Mouse (Mus musculus) midbrain, embryonic 13.5 days (tissue): ENCODE results near the gene Ipcef1. TPM values are rescaled to one million over a fixed set of nuclear protein-coding genes. Genes with fewer than 3 reads are reported as not detected.

ENCODE experiments used
- ATAC-seq: fragments of 200-750 bp; cut with Nextera tagmentation; 2 replicates; pipeline ENCODE4 v1.8.0; 2017; ENCODE audit warnings: mild to moderate bottlenecking, moderate TSS enrichment, moderate library complexity
- H3K27ac ChIP-seq: fragments of 300-500 bp; sonication (generic); 2 replicates; pipeline ENCODE4 v1.5.1; 2015; ENCODE audit warnings: inconsistent platforms, mild to moderate bottlenecking, moderate library complexity
- H3K27me3 ChIP-seq: fragments of 300-500 bp; sonication (generic); 2 replicates; pipeline ENCODE4 v1.6.1; 2015; ENCODE audit warnings: mild to moderate bottlenecking, inconsistent platforms
- H3K36me3 ChIP-seq: fragments of 300-500 bp; sonication (generic); 2 replicates; pipeline ENCODE4 v1.6.1; 2015; ENCODE audit warnings: mild to moderate bottlenecking, inconsistent platforms
- H3K4me1 ChIP-seq: fragments of 300-500 bp; sonication (generic); replicated peaks from 2 replicates; pipeline ENCODE4 v1.6.1; 2015; ENCODE audit warnings: inconsistent platforms
- H3K4me2 ChIP-seq: fragments of 300-500 bp; sonication (generic); replicated peaks from 2 replicates; pipeline ENCODE4 v1.6.1; 2015; ENCODE audit warnings: moderate library complexity, mild to moderate bottlenecking, inconsistent platforms
- H3K4me3 ChIP-seq: fragments of 300-500 bp; sonication (generic); replicated peaks from 2 replicates; pipeline ENCODE4 v1.5.1; 2015; ENCODE audit warnings: mild to moderate bottlenecking, inconsistent platforms
- H3K9ac ChIP-seq: fragments of 300-500 bp; sonication (generic); replicated peaks from 2 replicates; pipeline ENCODE4 v1.6.1; 2015; ENCODE audit warnings: mild to moderate bottlenecking, inconsistent platforms
- H3K9me3 ChIP-seq: fragments of 300-500 bp; sonication (generic); 2 replicates; pipeline ENCODE4 v1.6.1; 2016; ENCODE audit warnings: mild to moderate bottlenecking, inconsistent platforms
- WGBS: fragments of 180-500 bp; shearing (Covaris S2); methylation state at CpG from one replicate; pipeline ENCODE4 v1.1.7; 2015; 5-methylcytosine and 5-hydroxymethylcytosine counted together
- polyA plus RNA-seq: library from polyadenylated mRNA; unstranded; fragments of >200 nt; fragmentation: Nextera tagmentation; extraction: Ambion mirVana; gene quantifications from 2 replicates; pipeline ENCODE4 v1.2.1, GENCODE M21; 2015

Gene Ipcef1
- polyA plus RNA-seq, 1 experiment from 2014 or later, result 0.94 TPM

GRCm38 (mm10) chr10:7062993-7063392 lies 10.7 kb upstream of the Ipcef1 start:
- H3K4me3 ChIP-seq, result no peak overlapping the region
- H3K4me2 ChIP-seq, result no peak overlapping the region
- no peaks in the 10 kb centered on the region for H3K36me3 ChIP-seq
- no peaks in the 10 kb centered on the region for H3K27me3 ChIP-seq
- H3K9me3 ChIP-seq, result no peaks in the 10 kb centered on the region
- no peak overlapping the region for H3K9ac ChIP-seq
- no peak overlapping the region for H3K27ac ChIP-seq
- 91% methylated on average over 7 of the region's 7 CpGs for WGBS
- ATAC-seq, result no peak
- no peaks in the 10 kb centered on the region for H3K4me1 ChIP-seq

GRCm38 (mm10) chr10:7060326-7060725 lies 8.0 kb upstream of the Ipcef1 start:
- Histone ChIP-seq H3K27ac (no peak overlapping the region), H3K4me2 (no peak overlapping the region), H3K4me1 (no peaks in the 10 kb centered on the region), H3K36me3 (no peaks in the 10 kb centered on the region), H3K9ac (no peak overlapping the region), H3K27me3 (no peaks in the 10 kb centered on the region), H3K9me3 (no peaks in the 10 kb centered on the region), H3K4me3 (no peak overlapping the region)
- ATAC-seq, result no peak
- 67% methylated on average over 5 of the region's 5 CpGs for WGBS

GRCm38 (mm10) chr10:7057546-7057945 lies 5.3 kb upstream of the Ipcef1 start:
- Histone ChIP-seq H3K4me3 (no peak overlapping the region), H3K9me3 (no peaks in the 10 kb centered on the region), H3K4me1 (peaks cover 4% of the 10 kb centered on the region), H3K36me3 (no peaks in the 10 kb centered on the region), H3K27me3 (no peaks in the 10 kb centered on the region), H3K9ac (no peak overlapping the region), H3K4me2 (no peak overlapping the region), H3K27ac (no peak overlapping the region)
- no peak for ATAC-seq
- WGBS, result 89% methylated on average over 1 of the region's 1 CpGs

GRCm38 (mm10) chr10:7054560-7055205 lies 2.4 kb upstream of the Ipcef1 start:
- no peaks in the 10 kb centered on the region for H3K36me3 ChIP-seq
- H3K4me3 ChIP-seq, result no peak overlapping the region
- no peaks in the 10 kb centered on the region for H3K9me3 ChIP-seq
- no peak overlapping the region for H3K27ac ChIP-seq
- H3K4me2 ChIP-seq, result no peak overlapping the region
- H3K9ac ChIP-seq, result no peak overlapping the region
- 74% methylated on average over 6 of the region's 6 CpGs for WGBS
- ATAC-seq, result no peak
- peaks cover 9% of the 10 kb centered on the region for H3K4me1 ChIP-seq
- H3K27me3 ChIP-seq, result no peaks in the 10 kb centered on the region

- Histone ChIP-seq H3K4me2 (no peak overlapping the region), H3K27me3 (no peaks in the 10 kb centered on the region), H3K4me3 (no peak overlapping the region), H3K27ac (no peak overlapping the region), H3K4me1 (peaks cover 9% of the 10 kb centered on the region), H3K9me3 (no peaks in the 10 kb centered on the region), H3K36me3 (no peaks in the 10 kb centered on the region), H3K9ac (no peak overlapping the region)
- no peak for ATAC-seq
- 78% methylated on average over 3 of the region's 3 CpGs for WGBS
Measured at GRCm38 (mm10) chr10:7049901-7050300, 2.4 kb downstream of the Ipcef1 start.

- Histone ChIP-seq H3K4me3 (no peak overlapping the region), H3K9ac (no peak overlapping the region), H3K4me2 (no peak overlapping the region), H3K4me1 (peaks cover 9% of the 10 kb centered on the region), H3K27me3 (no peaks in the 10 kb centered on the region), H3K36me3 (no peaks in the 10 kb centered on the region), H3K27ac (no peak overlapping the region), H3K9me3 (no peaks in the 10 kb centered on the region)
- ATAC-seq, result no peak
- 81% methylated on average over 2 of the region's 2 CpGs for WGBS
Measured at GRCm38 (mm10) chr10:7047919-7048291, 4.4 kb downstream of the Ipcef1 start.

GRCm38 (mm10) chr10:7047288-7047918 lies 4.9 kb downstream of the Ipcef1 start:
- Histone ChIP-seq H3K9ac (no peak overlapping the region), H3K4me3 (no peak overlapping the region), H3K9me3 (no peaks in the 10 kb centered on the region), H3K27me3 (no peaks in the 10 kb centered on the region), H3K36me3 (no peaks in the 10 kb centered on the region), H3K4me2 (no peak overlapping the region), H3K4me1 (peaks cover 4% of the 10 kb centered on the region), H3K27ac (no peak overlapping the region)
- peak; percentile 71; the same call in 1 of the 2 replicates for ATAC-seq
- WGBS, result 61% methylated on average over 10 of the region's 10 CpGs

GRCm38 (mm10) chr10:7043896-7044295 lies 8.4 kb downstream of the Ipcef1 start:
- H3K4me1 ChIP-seq, result no peaks in the 10 kb centered on the region
- no peak overlapping the region for H3K27ac ChIP-seq
- ATAC-seq, result no peak
- WGBS, result 75% methylated on average over 5 of the region's 5 CpGs
- H3K9me3 ChIP-seq, result no peaks in the 10 kb centered on the region
- no peak overlapping the region for H3K9ac ChIP-seq
- no peak overlapping the region for H3K4me2 ChIP-seq
- no peak overlapping the region for H3K4me3 ChIP-seq
- no peaks in the 10 kb centered on the region for H3K36me3 ChIP-seq
- H3K27me3 ChIP-seq, result no peaks in the 10 kb centered on the region

- no peak overlapping the region for H3K4me2 ChIP-seq
Measured at GRCm38 (mm10) chr10:7041032-7041431, 11.2 kb downstream of the Ipcef1 start.

GRCm38 (mm10) chr10:7037194-7037593 lies 15.1 kb downstream of the Ipcef1 start:
- no peak for ATAC-seq
- Histone ChIP-seq H3K4me3 (no peak overlapping the region), H3K9me3 (no peaks in the 10 kb centered on the region), H3K27ac (no peak overlapping the region), H3K9ac (no peak overlapping the region), H3K27me3 (no peaks in the 10 kb centered on the region), H3K36me3 (no peaks in the 10 kb centered on the region), H3K4me1 (no peaks in the 10 kb centered on the region), H3K4me2 (no peak overlapping the region)
- 94% methylated on average over 5 of the region's 5 CpGs for WGBS

More at GRCm38 (mm10) chr10:7041032-7041431, 11.2 kb downstream of the Ipcef1 start:
- Histone ChIP-seq H3K4me3 (no peak overlapping the region), H3K36me3 (no peaks in the 10 kb centered on the region), H3K9ac (no peak overlapping the region), H3K27me3 (no peaks in the 10 kb centered on the region), H3K9me3 (no peaks in the 10 kb centered on the region), H3K4me1 (no peaks in the 10 kb centered on the region), H3K27ac (no peak overlapping the region)
- no peak for ATAC-seq

- 0 out of 2 replicates have a peak, but pooled peaks have one; percentile 53 for ATAC-seq
- Histone ChIP-seq H3K9ac (no peak overlapping the region), H3K4me2 (no peak overlapping the region), H3K9me3 (no peaks in the 10 kb centered on the region), H3K36me3 (no peaks in the 10 kb centered on the region), H3K27me3 (no peaks in the 10 kb centered on the region), H3K4me1 (no peaks in the 10 kb centered on the region), H3K4me3 (no peak overlapping the region), H3K27ac (no peak overlapping the region)
- WGBS, result 76% methylated on average over 12 of the region's 12 CpGs
Measured at GRCm38 (mm10) chr10:7035547-7035946, 16.7 kb downstream of the Ipcef1 start.

- H3K4me3 ChIP-seq, result no peak overlapping the region
- ATAC-seq, result no peak
- no peak overlapping the region for H3K9ac ChIP-seq
- H3K27me3 ChIP-seq, result no peaks in the 10 kb centered on the region
- no peaks in the 10 kb centered on the region for H3K4me1 ChIP-seq
- H3K27ac ChIP-seq, result no peak overlapping the region
- no peaks in the 10 kb centered on the region for H3K9me3 ChIP-seq
- WGBS, result 90% methylated on average over 2 of the region's 2 CpGs
- H3K4me2 ChIP-seq, result no peak overlapping the region
- H3K36me3 ChIP-seq, result no peaks in the 10 kb centered on the region
Measured at GRCm38 (mm10) chr10:7033459-7033858, 18.8 kb downstream of the Ipcef1 start.

- H3K4me2 ChIP-seq, result no peak overlapping the region
- no peak overlapping the region for H3K27ac ChIP-seq
- H3K27me3 ChIP-seq, result no peaks in the 10 kb centered on the region
- 70% methylated on average over 1 of the region's 1 CpGs for WGBS
- H3K4me3 ChIP-seq, result no peak overlapping the region
- H3K9ac ChIP-seq, result no peak overlapping the region
- no peaks in the 10 kb centered on the region for H3K36me3 ChIP-seq
- ATAC-seq, result no peak
- H3K4me1 ChIP-seq, result no peaks in the 10 kb centered on the region
- H3K9me3 ChIP-seq, result no peaks in the 10 kb centered on the region
Measured at GRCm38 (mm10) chr10:7025028-7025427, 27.2 kb downstream of the Ipcef1 start.
